Mouse (Mus musculus): Measurements from ENCODE around the gene Tbc1d1. TPM values are rescaled to one million over a fixed set of nuclear protein-coding genes. Genes with fewer than 3 reads are reported as not detected.

Gene Tbc1d1
- polyA plus RNA-seq (2016; fragmentation: Nextera tagmentation; extraction: Ambion mirVana) = 21.2 and 27.1 TPM in 2 replicates

DNA sequence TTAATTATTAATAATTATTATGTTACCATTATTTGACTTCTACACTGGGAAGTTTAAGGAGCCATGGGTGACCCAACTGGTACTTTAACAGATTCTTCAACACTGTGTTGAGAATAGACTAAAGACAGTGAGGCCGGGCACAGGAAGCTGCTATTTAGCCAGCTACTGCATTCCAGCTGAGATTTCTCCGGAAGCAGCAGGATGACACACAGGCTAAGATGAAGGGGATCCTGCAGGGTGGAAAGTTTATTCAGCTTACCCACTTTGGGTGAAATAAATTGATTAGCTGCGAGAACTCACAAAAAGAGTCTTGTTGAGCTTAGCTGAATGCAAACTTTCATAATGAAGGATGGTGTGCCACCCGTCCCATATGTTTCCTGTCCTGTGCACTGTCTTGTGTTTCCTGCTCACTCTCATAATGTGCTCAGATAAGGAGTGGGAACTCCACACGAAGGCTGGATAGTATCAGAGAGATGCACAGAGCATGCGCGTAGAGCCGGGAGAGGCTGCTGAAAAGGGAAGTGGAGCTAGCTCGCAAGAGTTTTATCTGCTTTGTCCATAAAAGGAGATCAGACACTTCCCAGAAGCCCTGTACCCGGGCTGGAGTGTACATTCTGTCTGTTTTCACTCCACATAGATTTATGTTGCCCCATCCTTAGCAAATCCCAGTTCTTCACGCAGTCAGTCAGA lies at the start of gene Tbc1d1:
Tbc1d1 (plus strand) TSS at position 445 of the 690 bp plus-strand sequence.
- no peak within 1 kb of the TSS for H3K4me3 ChIP-seq
- DNase-seq (ENCODE audit: low spot score) = no peak
- WGBS = 60% methylated on average over 11 of the region's 11 CpGs
- H3K27me3 ChIP-seq (ENCODE audit: insufficient read depth, poor library complexity, severe bottlenecking) = peaks cover 50% of the 10 kb centered on the region
- H3K27ac ChIP-seq = peak within 1 kb of the TSS; percentile 45; the same call in 1 of the 2 replicates
- H3K36me3 ChIP-seq = no peaks in the 10 kb centered on the region
- H3K4me1 ChIP-seq (replicated peaks) = peaks cover 24% of the 10 kb centered on the region
- no peaks in the 10 kb centered on the region for H3K9me3 ChIP-seq

DNA sequence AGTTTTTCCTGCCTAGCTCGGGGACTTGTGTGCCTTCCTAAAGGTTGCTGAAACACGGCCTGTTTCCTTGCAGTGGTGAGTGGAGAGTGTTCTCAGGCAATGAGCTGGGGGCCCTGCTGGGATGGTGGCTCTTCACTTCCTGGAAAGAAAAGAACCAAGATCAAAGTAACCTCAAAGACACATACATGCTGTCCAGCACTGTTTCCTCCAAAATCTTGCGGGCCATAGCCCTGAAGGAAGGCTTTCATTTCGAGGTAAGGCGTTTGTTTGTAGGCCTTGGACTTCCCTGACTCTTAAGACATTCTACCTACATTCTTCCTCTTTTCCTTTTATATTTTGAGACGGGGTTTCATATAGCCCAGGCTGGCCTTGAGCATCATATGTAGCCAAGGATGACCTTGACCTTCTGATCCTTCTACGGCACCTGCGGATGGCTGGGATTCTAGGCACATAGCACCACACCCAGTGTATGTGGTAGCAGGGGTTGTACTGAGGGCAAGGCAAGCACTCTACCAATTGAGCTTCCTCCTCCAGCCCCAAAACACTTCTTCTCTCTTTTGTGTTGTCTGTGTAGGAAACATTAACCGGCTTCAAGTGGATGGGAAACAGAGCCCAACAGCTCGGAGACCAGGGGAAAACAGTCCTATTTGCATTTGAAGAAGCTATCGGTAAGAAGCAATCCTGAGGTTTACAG lies 48.4 kb upstream of the Tbc1d1 start:
- no peak overlapping the region for H3K27ac ChIP-seq
- H3K36me3 ChIP-seq = peaks cover 68% of the 10 kb centered on the region
- H3K4me3 ChIP-seq = no peak overlapping the region
- DNase-seq (ENCODE audit: low spot score) = no peak
- no peaks in the 10 kb centered on the region for H3K9me3 ChIP-seq
- H3K27me3 ChIP-seq (ENCODE audit: insufficient read depth, poor library complexity, severe bottlenecking) = no peaks in the 10 kb centered on the region
- H3K4me1 ChIP-seq (replicated peaks) = peaks cover 8% of the 10 kb centered on the region
- WGBS = 91% methylated on average over 11 of the region's 11 CpGs

DNA sequence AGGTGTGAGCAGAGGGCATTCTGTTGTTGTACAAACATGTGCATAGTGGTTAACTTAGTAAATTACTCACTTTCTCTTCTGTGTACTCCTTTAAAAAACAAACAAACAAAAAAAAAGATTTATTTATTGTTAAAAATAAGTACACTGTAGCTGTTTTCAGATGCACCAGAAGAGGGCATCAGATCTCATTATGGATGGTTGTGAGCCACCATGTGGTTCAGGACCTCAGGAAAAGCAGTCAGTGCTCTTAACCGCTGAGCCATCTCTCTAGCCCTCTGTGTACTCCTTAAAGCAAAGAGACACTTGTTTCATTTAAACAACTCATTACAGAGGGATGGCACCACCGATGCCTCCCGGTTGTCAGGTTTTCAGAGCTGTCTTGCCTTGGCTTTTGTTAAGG lies 46.9 kb upstream of the Tbc1d1 start:
- Histone ChIP-seq H3K36me3 (peaks cover 70% of the 10 kb centered on the region), H3K4me1 (replicated peaks) (no peaks in the 10 kb centered on the region), H3K4me3 (no peak overlapping the region), H3K9me3 (no peaks in the 10 kb centered on the region), H3K27me3 (ENCODE audit: insufficient read depth, poor library complexity, severe bottlenecking) (no peaks in the 10 kb centered on the region), H3K27ac (no peak overlapping the region)
- DNase-seq (ENCODE audit: low spot score) = no peak
- WGBS = 74% methylated on average over 3 of the region's 3 CpGs

DNA sequence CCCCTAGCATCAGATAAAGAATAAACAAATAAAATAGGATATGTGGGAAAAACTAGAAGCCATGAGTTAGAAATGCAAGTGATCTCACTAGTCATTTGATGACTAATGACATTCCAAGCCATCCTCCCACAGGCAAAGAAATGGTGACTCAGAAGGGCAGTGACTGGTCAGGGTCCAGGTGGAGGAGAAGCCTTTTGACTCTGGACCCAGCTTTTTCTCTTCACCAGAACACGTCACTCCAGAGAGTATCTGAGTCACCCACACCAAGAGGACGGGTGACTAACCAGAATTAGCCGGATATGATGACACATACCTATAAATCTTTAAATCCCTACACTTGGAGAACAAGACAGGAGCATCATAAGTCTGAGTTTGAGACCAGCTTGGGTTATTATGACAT lies 43.7 kb upstream of the Tbc1d1 start:
- H3K4me1 ChIP-seq (replicated peaks) = no peaks in the 10 kb centered on the region
- H3K4me3 ChIP-seq = no peak overlapping the region
- no peak for DNase-seq (ENCODE audit: low spot score)
- peaks cover 84% of the 10 kb centered on the region for H3K36me3 ChIP-seq
- peaks cover 17% of the 10 kb centered on the region for H3K9me3 ChIP-seq
- WGBS = 91% methylated on average over 3 of the region's 3 CpGs
- no peak overlapping the region for H3K27ac ChIP-seq
- H3K27me3 ChIP-seq (ENCODE audit: insufficient read depth, poor library complexity, severe bottlenecking) = no peaks in the 10 kb centered on the region

DNA sequence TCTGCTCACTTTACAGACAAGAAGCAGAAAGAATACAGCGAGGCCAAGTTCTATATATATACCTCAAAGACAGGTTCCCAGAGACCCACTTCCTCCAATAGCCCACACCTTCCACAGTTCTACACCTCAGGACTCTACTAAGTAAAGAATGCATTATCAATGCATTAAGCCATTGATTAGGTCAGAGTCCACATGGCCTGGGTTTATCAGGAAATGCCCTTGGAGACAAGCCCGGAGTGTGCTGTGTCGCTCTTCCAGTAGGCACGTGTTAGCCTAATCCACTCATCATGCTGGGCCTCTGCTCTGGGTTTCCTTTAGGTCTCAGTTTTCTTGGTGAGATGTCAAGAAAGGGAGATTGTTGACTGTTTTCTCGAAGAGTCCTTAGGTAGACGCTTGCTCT lies 41.9 kb upstream of the Tbc1d1 start:
- peaks cover 72% of the 10 kb centered on the region for H3K36me3 ChIP-seq

DNA sequence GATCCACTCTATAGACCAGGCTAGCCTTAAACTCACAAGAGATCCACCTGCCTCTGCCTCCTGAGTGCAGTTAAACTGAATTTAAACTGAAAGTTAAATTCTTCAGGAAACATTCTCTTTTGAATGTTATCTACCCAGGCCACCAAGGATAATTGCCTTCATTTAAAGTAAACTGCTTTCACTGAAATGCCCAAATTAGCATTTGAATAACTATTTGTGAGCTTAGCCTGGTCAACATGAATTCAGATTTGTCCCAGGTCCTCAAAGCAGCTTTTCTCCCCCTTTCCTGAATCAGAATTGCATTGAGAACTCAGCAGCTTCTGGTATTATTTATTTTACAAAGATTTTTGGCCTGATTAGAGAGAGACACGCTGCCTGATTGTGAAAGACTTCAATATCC lies 38.9 kb upstream of the Tbc1d1 start:
- Histone ChIP-seq H3K27me3 (ENCODE audit: insufficient read depth, poor library complexity, severe bottlenecking) (no peaks in the 10 kb centered on the region), H3K9me3 (peaks cover 18% of the 10 kb centered on the region), H3K4me3 (no peak overlapping the region), H3K36me3 (peaks cover 52% of the 10 kb centered on the region), H3K27ac (no peak overlapping the region), H3K4me1 (replicated peaks) (no peaks in the 10 kb centered on the region)
- no peak for DNase-seq (ENCODE audit: low spot score)
- WGBS = 78% methylated on average over 1 of the region's 1 CpGs

More for the DNA sequence above, 41.9 kb upstream of the Tbc1d1 start:
- Histone ChIP-seq H3K4me1 (replicated peaks) (no peaks in the 10 kb centered on the region), H3K9me3 (peaks cover 18% of the 10 kb centered on the region), H3K27me3 (ENCODE audit: insufficient read depth, poor library complexity, severe bottlenecking) (no peaks in the 10 kb centered on the region), H3K27ac (no peak overlapping the region), H3K4me3 (no peak overlapping the region)
- DNase-seq (ENCODE audit: low spot score) = no peak
- 94% methylated on average over 6 of the region's 6 CpGs for WGBS

DNA sequence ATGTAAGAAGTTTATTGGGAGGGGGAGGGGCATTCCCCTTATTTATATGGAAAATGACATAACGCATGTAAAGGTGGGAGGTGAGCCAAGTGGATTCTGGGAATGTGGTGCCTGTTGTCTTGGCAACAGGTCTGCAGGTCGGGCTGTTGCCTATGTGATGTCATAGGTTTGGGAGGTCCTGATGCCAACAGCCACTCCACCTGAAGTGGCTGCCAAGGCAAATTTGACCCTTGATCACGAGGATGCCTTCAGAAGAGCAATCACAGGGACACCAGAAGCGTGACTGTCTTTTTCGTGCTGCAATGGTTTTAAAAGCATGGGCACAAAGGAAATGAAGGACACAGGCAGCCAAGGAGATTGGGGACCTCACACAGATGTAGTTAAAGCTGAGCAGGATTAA lies 30.3 kb upstream of the Tbc1d1 start:
- no peaks in the 10 kb centered on the region for H3K4me1 ChIP-seq (replicated peaks)
- peaks cover 23% of the 10 kb centered on the region; the same call in 1 of the 2 replicates for H3K36me3 ChIP-seq
- no peak overlapping the region for H3K27ac ChIP-seq
- WGBS = 79% methylated on average over 5 of the region's 5 CpGs
- H3K27me3 ChIP-seq (ENCODE audit: insufficient read depth, poor library complexity, severe bottlenecking) = no peaks in the 10 kb centered on the region
- H3K4me3 ChIP-seq = no peak overlapping the region
- H3K9me3 ChIP-seq = no peaks in the 10 kb centered on the region
- DNase-seq (ENCODE audit: low spot score) = no peak

DNA sequence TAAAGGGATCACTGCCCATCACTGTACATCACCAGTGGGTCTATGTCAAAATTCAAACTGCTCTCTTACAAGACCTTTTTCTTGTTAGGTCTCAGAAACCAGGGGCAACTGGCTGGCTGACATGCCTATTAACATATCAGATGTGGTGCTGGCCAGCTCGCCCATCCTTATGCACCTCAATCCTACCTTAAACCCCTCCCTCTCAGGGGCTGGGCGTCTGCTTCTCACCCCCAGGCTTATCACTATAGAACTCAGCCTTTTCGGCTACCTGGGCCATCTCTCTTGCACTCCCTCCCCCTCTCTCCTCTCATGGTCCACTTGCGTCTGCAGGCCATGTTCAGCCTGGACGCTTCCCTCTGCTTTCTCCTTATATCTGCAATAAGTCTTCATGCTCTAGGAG lies 24.6 kb upstream of the Tbc1d1 start:
- Histone ChIP-seq H3K36me3 (peaks cover 20% of the 10 kb centered on the region; the same call in 1 of the 2 replicates), H3K4me1 (replicated peaks) (no peaks in the 10 kb centered on the region), H3K9me3 (no peaks in the 10 kb centered on the region), H3K27me3 (ENCODE audit: insufficient read depth, poor library complexity, severe bottlenecking) (no peaks in the 10 kb centered on the region), H3K27ac (no peak overlapping the region), H3K4me3 (no peak overlapping the region)
- 65% methylated on average over 5 of the region's 5 CpGs for WGBS
- DNase-seq (ENCODE audit: low spot score) = no peak

DNA sequence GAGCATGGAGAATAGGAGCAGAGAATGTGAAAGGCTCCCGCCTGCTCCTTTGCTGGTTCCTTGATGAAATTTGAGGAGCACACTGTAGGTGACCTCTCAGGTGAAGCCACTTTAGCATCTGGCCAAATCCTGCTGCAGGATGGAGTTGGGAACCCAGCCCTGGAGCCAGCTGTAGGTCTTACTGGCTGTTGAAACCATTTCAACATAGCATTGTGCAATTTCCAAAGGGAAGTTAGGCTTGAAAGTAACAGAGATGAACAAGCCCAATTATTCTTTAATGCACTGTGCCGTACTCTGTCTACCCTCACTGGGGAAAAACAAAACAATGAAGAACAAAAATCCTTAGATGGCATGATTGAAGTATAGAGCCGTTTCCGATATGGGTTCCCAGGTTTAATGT lies 22.2 kb upstream of the Tbc1d1 start:
- Histone ChIP-seq H3K27ac (no peak overlapping the region), H3K4me1 (replicated peaks) (no peaks in the 10 kb centered on the region), H3K36me3 (0 out of 2 replicates have a peak, but pooled peaks cover 3% of the 10 kb centered on the region), H3K27me3 (ENCODE audit: insufficient read depth, poor library complexity, severe bottlenecking) (no peaks in the 10 kb centered on the region), H3K4me3 (no peak overlapping the region), H3K9me3 (no peaks in the 10 kb centered on the region)
- DNase-seq (ENCODE audit: low spot score) = no peak
- 90% methylated on average over 4 of the region's 4 CpGs for WGBS

DNA sequence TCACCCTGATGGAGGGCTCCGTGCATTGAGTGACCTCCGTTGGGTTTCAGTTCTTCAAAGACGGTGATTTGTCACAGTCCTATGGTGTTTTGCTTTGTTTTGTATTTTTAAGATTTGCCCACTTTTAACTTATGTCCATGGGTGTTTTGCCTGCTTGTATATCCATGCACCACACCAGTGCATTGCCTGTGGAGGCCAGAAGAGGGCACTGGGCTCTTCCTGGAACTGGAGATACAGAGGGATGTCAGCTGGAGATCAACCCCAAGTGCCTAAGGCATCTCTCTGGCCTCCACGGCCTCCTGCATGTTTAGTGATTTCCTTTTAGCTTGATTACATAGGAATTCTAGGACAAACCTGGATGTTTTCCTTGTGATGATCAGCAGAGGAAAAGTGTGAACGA lies 19.8 kb upstream of the Tbc1d1 start:
- Histone ChIP-seq H3K27ac (no peak overlapping the region), H3K9me3 (no peaks in the 10 kb centered on the region), H3K36me3 (no peaks in the 10 kb centered on the region), H3K27me3 (ENCODE audit: insufficient read depth, poor library complexity, severe bottlenecking) (no peaks in the 10 kb centered on the region), H3K4me1 (replicated peaks) (no peaks in the 10 kb centered on the region), H3K4me3 (no peak overlapping the region)
- WGBS = 78% methylated on average over 5 of the region's 5 CpGs
- DNase-seq (ENCODE audit: low spot score) = peak; percentile 16

DNA sequence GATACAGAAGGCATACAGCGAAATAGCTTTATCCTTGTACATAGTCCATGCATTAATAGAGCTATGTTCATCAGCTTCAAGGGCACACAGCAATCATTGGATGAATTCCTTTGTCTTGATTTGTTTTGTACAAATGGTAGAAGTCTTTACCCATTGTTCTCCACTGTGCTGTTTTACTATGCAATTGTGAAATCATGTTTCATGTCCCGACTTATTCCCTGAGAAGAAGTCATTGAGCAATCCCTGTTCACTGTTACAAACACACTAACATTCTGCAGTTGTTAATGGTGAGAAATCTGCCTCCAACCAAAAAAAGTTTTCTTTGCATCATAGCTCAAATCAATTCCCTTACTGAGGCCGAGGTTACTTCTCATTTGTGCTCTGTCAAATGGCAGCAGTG lies 15.9 kb upstream of the Tbc1d1 start:
- no peak for DNase-seq (ENCODE audit: low spot score)
- H3K9me3 ChIP-seq = no peaks in the 10 kb centered on the region
- H3K27ac ChIP-seq = no peak overlapping the region
- no peaks in the 10 kb centered on the region for H3K36me3 ChIP-seq
- H3K4me1 ChIP-seq (replicated peaks) = no peaks in the 10 kb centered on the region
- H3K4me3 ChIP-seq = no peak overlapping the region
- 94% methylated on average over 3 of the region's 3 CpGs for WGBS
- H3K27me3 ChIP-seq (ENCODE audit: insufficient read depth, poor library complexity, severe bottlenecking) = no peaks in the 10 kb centered on the region

DNA sequence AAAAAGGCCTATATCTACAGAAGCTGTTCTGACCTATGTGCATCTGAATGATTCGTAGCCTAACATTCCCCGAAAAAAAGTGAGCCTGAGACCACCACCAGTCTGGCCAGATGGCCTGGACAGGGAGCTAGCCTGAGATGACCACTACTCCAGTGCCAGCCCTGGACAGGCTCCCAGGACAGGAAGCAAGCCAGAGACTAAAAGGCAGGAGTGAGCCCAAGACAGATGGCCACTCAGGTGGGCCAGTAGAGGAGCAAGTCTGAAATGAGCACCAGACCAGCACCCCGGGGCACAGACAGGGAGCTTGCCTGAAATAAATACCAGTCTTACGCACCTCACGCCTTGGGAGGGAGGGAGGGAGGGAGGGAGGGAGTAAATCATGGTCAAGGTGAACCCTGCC lies 11.8 kb upstream of the Tbc1d1 start:
- Histone ChIP-seq H3K36me3 (no peaks in the 10 kb centered on the region), H3K27me3 (ENCODE audit: insufficient read depth, poor library complexity, severe bottlenecking) (no peaks in the 10 kb centered on the region), H3K27ac (no peak overlapping the region), H3K9me3 (no peaks in the 10 kb centered on the region), H3K4me3 (no peak overlapping the region), H3K4me1 (replicated peaks) (peaks cover 4% of the 10 kb centered on the region; the same call in 1 of the 2 replicates)
- DNase-seq (ENCODE audit: low spot score) = no peak
- WGBS = 87% methylated on average over 5 of the region's 5 CpGs

DNA sequence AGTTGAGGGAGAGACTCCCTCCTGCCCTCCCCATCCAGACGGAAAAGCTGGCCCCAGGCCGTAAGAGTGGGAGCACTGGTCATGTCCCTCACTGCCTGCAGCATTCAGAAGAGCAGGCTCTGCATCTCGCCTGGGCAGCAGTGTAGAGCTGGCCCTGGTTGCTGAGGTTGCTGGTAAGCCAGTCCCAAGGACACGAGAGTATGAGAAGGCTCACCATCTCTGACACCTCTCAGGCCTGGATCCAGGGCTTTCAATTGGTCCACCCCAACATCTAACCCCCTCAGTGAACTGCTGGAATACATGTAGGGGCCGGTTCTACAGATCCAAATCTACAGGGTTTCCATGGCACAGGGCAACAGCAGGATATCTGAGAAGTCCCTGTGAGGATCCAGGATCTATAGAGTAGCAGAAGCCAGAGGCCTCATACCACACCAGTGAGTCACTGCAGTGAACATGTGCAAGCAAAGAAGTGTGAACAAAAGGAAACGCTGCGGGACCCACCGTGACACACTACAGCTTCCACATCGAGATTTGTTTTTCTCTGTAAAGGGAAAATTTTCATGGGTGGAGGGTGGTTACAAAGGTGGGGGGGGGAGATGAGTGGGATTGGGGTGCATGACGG lies 9.6 kb upstream of the Tbc1d1 start:
- peaks cover 13% of the 10 kb centered on the region; the same call in 1 of the 2 replicates for H3K4me1 ChIP-seq (replicated peaks)
- H3K9me3 ChIP-seq = no peaks in the 10 kb centered on the region
- H3K27me3 ChIP-seq (ENCODE audit: insufficient read depth, poor library complexity, severe bottlenecking) = peaks cover 11% of the 10 kb centered on the region; the same call in 1 of the 2 replicates
- WGBS = 76% methylated on average over 10 of the region's 10 CpGs
- no peak overlapping the region for H3K27ac ChIP-seq
- H3K4me3 ChIP-seq = no peak overlapping the region
- no peaks in the 10 kb centered on the region for H3K36me3 ChIP-seq
- DNase-seq (ENCODE audit: low spot score) = no peak

Data from hindbrain, embryonic 10.5 days (tissue).